Mouse (Mus musculus): ENCODE measurements around the gene Pgam5. TPM values are rescaled to one million over a fixed set of nuclear protein-coding genes. Genes with fewer than 3 reads are reported as not detected.

Gene Pgam5
- polyA plus RNA-seq (2015; fragmentation: Nextera tagmentation; extraction: Ambion mirVana): 95.5 and 99.0 TPM in 2 replicates

GRCm38 (mm10) chr5:110269141-110270101, at the start of gene Pgam5:
Pgam5 (minus strand) TSS chr5:110269913.
- no peaks in the 10 kb centered on the region for H3K27me3 ChIP-seq (replicated peaks)
- WGBS: under 1% methylated on average over 66 of the region's 66 CpGs
- peak within 1 kb of the TSS; percentile 85 for H3K4me2 ChIP-seq
- peak within 1 kb of the TSS; percentile 88 for H3K9ac ChIP-seq (replicated peaks)
- peak; percentile 89 for ATAC-seq (ENCODE audit: low FRiP score)
- H3K4me1 ChIP-seq: peaks cover 15% of the 10 kb centered on the region
- H3K27ac ChIP-seq (replicated peaks): peak within 1 kb of the TSS; percentile 78
- H3K9me3 ChIP-seq (replicated peaks): no peaks in the 10 kb centered on the region
- peaks cover 31% of the 10 kb centered on the region for H3K36me3 ChIP-seq
- H3K4me3 ChIP-seq (replicated peaks): peak within 1 kb of the TSS; percentile 94

- Histone ChIP-seq H3K36me3 (peaks cover 6% of the 10 kb centered on the region), H3K27ac (replicated peaks) (no peak overlapping the region), H3K9ac (replicated peaks) (no peak overlapping the region), H3K4me3 (replicated peaks) (no peak overlapping the region), H3K27me3 (replicated peaks) (no peaks in the 10 kb centered on the region), H3K4me1 (no peaks in the 10 kb centered on the region), H3K9me3 (replicated peaks) (no peaks in the 10 kb centered on the region), H3K4me2 (no peak overlapping the region)
- WGBS: 93% methylated on average over 3 of the region's 3 CpGs
- ATAC-seq (ENCODE audit: low FRiP score): no peak
Measured at GRCm38 (mm10) chr5:110313127-110313526, 43.4 kb upstream of the Pgam5 start.

- Histone ChIP-seq H3K4me1 (no peaks in the 10 kb centered on the region), H3K36me3 (peaks cover 17% of the 10 kb centered on the region), H3K4me2 (no peak overlapping the region), H3K27ac (replicated peaks) (no peak overlapping the region), H3K9me3 (replicated peaks) (no peaks in the 10 kb centered on the region), H3K27me3 (replicated peaks) (no peaks in the 10 kb centered on the region), H3K9ac (replicated peaks) (no peak overlapping the region), H3K4me3 (replicated peaks) (no peak overlapping the region)
- no peak for ATAC-seq (ENCODE audit: low FRiP score)
- WGBS: 94% methylated on average over 7 of the region's 7 CpGs
Measured at GRCm38 (mm10) chr5:110308861-110309260, 39.1 kb upstream of the Pgam5 start.

- no peaks in the 10 kb centered on the region for H3K4me1 ChIP-seq
- ATAC-seq (ENCODE audit: low FRiP score): no peak
- WGBS: 93% methylated on average over 2 of the region's 2 CpGs
- no peaks in the 10 kb centered on the region for H3K9me3 ChIP-seq (replicated peaks)
- H3K4me2 ChIP-seq: no peak overlapping the region
- H3K9ac ChIP-seq (replicated peaks): no peak overlapping the region
- H3K27ac ChIP-seq (replicated peaks): no peak overlapping the region
- H3K4me3 ChIP-seq (replicated peaks): no peak overlapping the region
- H3K27me3 ChIP-seq (replicated peaks): no peaks in the 10 kb centered on the region
- peaks cover 24% of the 10 kb centered on the region for H3K36me3 ChIP-seq
Measured at GRCm38 (mm10) chr5:110300591-110300990, 30.9 kb upstream of the Pgam5 start.

GRCm38 (mm10) chr5:110296637-110297036, 26.9 kb upstream of the Pgam5 start:
- H3K36me3 ChIP-seq: peaks cover 20% of the 10 kb centered on the region; the same call in 1 of the 2 replicates
- WGBS: 90% methylated on average over 1 of the region's 1 CpGs
- no peak overlapping the region for H3K4me2 ChIP-seq
- ATAC-seq (ENCODE audit: low FRiP score): no peak
- no peak overlapping the region for H3K4me3 ChIP-seq (replicated peaks)
- H3K9ac ChIP-seq (replicated peaks): no peak overlapping the region
- no peaks in the 10 kb centered on the region for H3K9me3 ChIP-seq (replicated peaks)
- no peaks in the 10 kb centered on the region for H3K27me3 ChIP-seq (replicated peaks)
- no peak overlapping the region for H3K27ac ChIP-seq (replicated peaks)
- H3K4me1 ChIP-seq: no peaks in the 10 kb centered on the region

GRCm38 (mm10) chr5:110291649-110292048, 21.9 kb upstream of the Pgam5 start:
- Histone ChIP-seq H3K36me3 (peaks cover 21% of the 10 kb centered on the region; the same call in 1 of the 2 replicates), H3K9me3 (replicated peaks) (no peaks in the 10 kb centered on the region), H3K27me3 (replicated peaks) (no peaks in the 10 kb centered on the region), H3K4me2 (no peak overlapping the region), H3K4me1 (peaks cover 5% of the 10 kb centered on the region), H3K4me3 (replicated peaks) (no peak overlapping the region), H3K9ac (replicated peaks) (no peak overlapping the region), H3K27ac (replicated peaks) (no peak overlapping the region)
- 97% methylated on average over 1 of the region's 1 CpGs for WGBS
- ATAC-seq (ENCODE audit: low FRiP score): no peak

GRCm38 (mm10) chr5:110287084-110287475, 17.4 kb upstream of the Pgam5 start:
- 73% methylated on average over 2 of the region's 2 CpGs for WGBS
- H3K27ac ChIP-seq (replicated peaks): no peak overlapping the region
- no peak for ATAC-seq (ENCODE audit: low FRiP score)
- H3K4me2 ChIP-seq: peak overlapping the region; percentile 97
- no peaks in the 10 kb centered on the region for H3K27me3 ChIP-seq (replicated peaks)
- H3K9me3 ChIP-seq (replicated peaks): no peaks in the 10 kb centered on the region
- H3K36me3 ChIP-seq: peaks cover 11% of the 10 kb centered on the region; the same call in 1 of the 2 replicates
- H3K4me1 ChIP-seq: peaks cover 17% of the 10 kb centered on the region
- H3K9ac ChIP-seq (replicated peaks): no peak overlapping the region
- peak overlapping the region; percentile 88; the same call in 1 of the 2 replicates for H3K4me3 ChIP-seq (replicated peaks)

- no peaks in the 10 kb centered on the region for H3K9me3 ChIP-seq (replicated peaks)
- H3K27ac ChIP-seq (replicated peaks): peak overlapping the region; percentile 60
- peak; percentile 56; the same call in 1 of the 2 replicates for ATAC-seq (ENCODE audit: low FRiP score)
- H3K4me1 ChIP-seq: peaks cover 17% of the 10 kb centered on the region
- WGBS: 2% methylated on average over 31 of the region's 31 CpGs
- no peaks in the 10 kb centered on the region for H3K27me3 ChIP-seq (replicated peaks)
- H3K9ac ChIP-seq (replicated peaks): peak overlapping the region; percentile 81
- H3K36me3 ChIP-seq: peaks cover 9% of the 10 kb centered on the region; the same call in 1 of the 2 replicates
- peak overlapping the region; percentile 88 for H3K4me3 ChIP-seq (replicated peaks)
- peak overlapping the region; percentile 97 for H3K4me2 ChIP-seq
Measured at GRCm38 (mm10) chr5:110286446-110287083, 16.9 kb upstream of the Pgam5 start.

GRCm38 (mm10) chr5:110285770-110286445, 16.2 kb upstream of the Pgam5 start, which contains the start of the genes Pxmp2 and Pole:
Pxmp2 (minus strand) TSS chr5:110286186.
Pole (plus strand) TSS chr5:110286306.
- Histone ChIP-seq H3K4me3 (replicated peaks) (peak within 1 kb of the TSS; percentile 88), H3K4me1 (peaks cover 17% of the 10 kb centered on the region), H3K9ac (replicated peaks) (peak within 1 kb of the TSS; percentile 81), H3K36me3 (peaks cover 2% of the 10 kb centered on the region; the same call in 1 of the 2 replicates), H3K9me3 (replicated peaks) (no peaks in the 10 kb centered on the region), H3K27me3 (replicated peaks) (no peaks in the 10 kb centered on the region), H3K27ac (replicated peaks) (peak within 1 kb of the TSS; percentile 60), H3K4me2 (peak within 1 kb of the TSS; percentile 97)
- peak; percentile 98 for ATAC-seq (ENCODE audit: low FRiP score)
- WGBS: under 1% methylated on average over 55 of the region's 64 CpGs

GRCm38 (mm10) chr5:110285156-110285555, 15.4 kb upstream of the Pgam5 start:
- H3K36me3 ChIP-seq: no peaks in the 10 kb centered on the region
- WGBS: 9% methylated on average over 15 of the region's 15 CpGs
- ATAC-seq (ENCODE audit: low FRiP score): no peak
- peak overlapping the region; percentile 88 for H3K4me3 ChIP-seq (replicated peaks)
- H3K9ac ChIP-seq (replicated peaks): no peak overlapping the region
- H3K4me2 ChIP-seq: peak overlapping the region; percentile 97
- no peaks in the 10 kb centered on the region for H3K9me3 ChIP-seq (replicated peaks)
- H3K4me1 ChIP-seq: peaks cover 17% of the 10 kb centered on the region
- H3K27me3 ChIP-seq (replicated peaks): no peaks in the 10 kb centered on the region
- H3K27ac ChIP-seq (replicated peaks): no peak overlapping the region

- no peak overlapping the region for H3K27ac ChIP-seq (replicated peaks)
- H3K36me3 ChIP-seq: no peaks in the 10 kb centered on the region
- no peak for ATAC-seq (ENCODE audit: low FRiP score)
- peaks cover 17% of the 10 kb centered on the region for H3K4me1 ChIP-seq
- no peak overlapping the region for H3K4me3 ChIP-seq (replicated peaks)
- no peaks in the 10 kb centered on the region for H3K27me3 ChIP-seq (replicated peaks)
- no peak overlapping the region for H3K9ac ChIP-seq (replicated peaks)
- 8% methylated on average over 4 of the region's 4 CpGs for WGBS
- H3K4me2 ChIP-seq: peak overlapping the region; percentile 97
- H3K9me3 ChIP-seq (replicated peaks): no peaks in the 10 kb centered on the region
Measured at GRCm38 (mm10) chr5:110284536-110284935, 14.8 kb upstream of the Pgam5 start.

All from neural tube, embryonic 15.5 days (tissue).